Mouse (Mus musculus) liver, postnatal 0 days (tissue): Measurements from ENCODE around the gene Avpr1a. TPM values are rescaled to one million over a fixed set of nuclear protein-coding genes. Genes with fewer than 3 reads are reported as not detected.

ENCODE experiments used
- ATAC-seq: fragments of 200-750 bp; cut with Nextera tagmentation; 2 replicates; pipeline ENCODE4 v1.8.0; 2017; ENCODE audit warnings: mild to moderate bottlenecking, moderate library complexity
- DNase-seq: peaks from one replicate; pipeline ENCODE4 v3.0.0-alpha.2; 2016
- H3K27ac ChIP-seq: fragments of 300-500 bp; sonication (generic); 2 replicates; pipeline ENCODE4 v1.5.1; 2014; ENCODE audit warnings: antibody characterized with exemption, moderate library complexity, mild to moderate bottlenecking, low read depth
- H3K27me3 ChIP-seq: fragments of 300-500 bp; sonication (generic); 2 replicates; pipeline ENCODE4 v1.6.1; 2014; ENCODE audit warnings: low read length, control low read depth, mixed read lengths; ENCODE audit not compliant: insufficient read depth
- H3K36me3 ChIP-seq: fragments of 300-500 bp; sonication (generic); replicated peaks from 2 replicates; pipeline ENCODE4 v1.6.1; 2014; ENCODE audit warnings: mild to moderate bottlenecking, control low read depth, low read length, moderate library complexity, mixed read lengths; ENCODE audit not compliant: insufficient read depth
- H3K4me1 ChIP-seq: fragments of 300-500 bp; sonication (generic); 2 replicates; pipeline ENCODE4 v1.6.1; 2014; ENCODE audit warnings: antibody characterized with exemption, mild to moderate bottlenecking, control low read depth; ENCODE audit not compliant: insufficient read depth
- H3K4me2 ChIP-seq: fragments of 300-500 bp; sonication (generic); 2 replicates; pipeline ENCODE4 v1.6.1; 2014; ENCODE audit warnings: low read depth, mild to moderate bottlenecking, low read length, moderate library complexity, mixed read lengths
- H3K4me3 ChIP-seq: fragments of 300-500 bp; sonication (generic); 2 replicates; pipeline ENCODE4 v1.5.1; 2014; ENCODE audit warnings: low read depth, low read length
- H3K9ac ChIP-seq: fragments of 300-500 bp; sonication (generic); replicated peaks from 2 replicates; pipeline ENCODE4 v1.6.1; 2014; ENCODE audit warnings: mild to moderate bottlenecking, moderate library complexity
- H3K9me3 ChIP-seq: fragments of 300-500 bp; sonication (generic); 2 replicates; pipeline ENCODE4 v1.6.1; 2016; ENCODE audit warnings: mild to moderate bottlenecking, control low read depth, low read length, mixed read lengths
- CTCF ChIP-seq: sonication (generic); IDR thresholded peaks from 2 replicates; pipeline ENCODE4 v1.5.1; 2016; ENCODE audit warnings: antibody characterized with exemption, low read depth
- EP300 ChIP-seq: IDR thresholded peaks from 2 replicates; pipeline ENCODE4 v1.6.1; 2016; ENCODE audit warnings: antibody characterized with exemption, low read depth, mild to moderate bottlenecking
- WGBS: fragments of 180-500 bp; shearing (Covaris S2); extraction: QIAGEN DNeasy Blood & Tissue Kit; methylation state at CpG from one replicate; pipeline ENCODE4 v1.1.7; 2014; ENCODE audit not compliant: insufficient replicate concordance; 5-methylcytosine and 5-hydroxymethylcytosine counted together
- polyA plus RNA-seq: library from polyadenylated mRNA; unstranded; fragments of >200 nt; fragmentation: Nextera tagmentation; extraction: Ambion mirVana; gene quantifications from 2 replicates; pipeline ENCODE4 v1.2.1, GENCODE M21; 2015

The Avpr1a gene
- polyA plus RNA-seq, 1 experiment from 2014 or later = 11.0 TPM

DNA sequence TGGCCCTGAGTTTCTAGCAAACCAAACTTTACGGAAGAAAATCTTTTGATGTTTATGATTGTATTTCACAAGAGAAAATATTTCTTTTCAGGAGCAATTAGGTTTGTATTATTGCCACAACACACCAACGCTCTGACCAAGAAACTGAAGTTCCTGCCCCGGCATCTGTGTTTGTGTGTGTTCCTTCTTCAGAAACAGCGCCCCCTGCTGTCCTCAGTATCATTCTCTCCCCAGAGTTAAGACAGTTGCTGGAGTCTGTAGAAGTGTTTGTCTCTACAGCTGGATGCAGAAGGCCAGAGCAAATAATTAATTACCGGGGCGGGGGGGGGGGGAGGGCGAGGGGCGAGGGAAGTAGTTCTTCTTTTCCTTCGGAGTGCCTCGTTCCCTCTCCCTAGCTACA is 1.0 kb upstream of the Avpr1a start:
- WGBS = 27% methylated on average over 6 of the region's 10 CpGs
- no peak overlapping the region for H3K9ac ChIP-seq
- H3K27me3 ChIP-seq = peaks cover 17% of the 10 kb centered on the region
- DNase-seq (peak; percentile 75), ATAC-seq (0 out of 2 replicates have a peak, but pooled peaks have one; percentile 31)
- H3K36me3 ChIP-seq = no peaks in the 10 kb centered on the region
- H3K27ac ChIP-seq = no peak overlapping the region
- peak; percentile 76 for TF ChIP-seq CTCF
- TF ChIP-seq EP300 = no peak
- H3K9me3 ChIP-seq = no peaks in the 10 kb centered on the region
- H3K4me2 ChIP-seq = peak overlapping the region; percentile 63
- no peaks in the 10 kb centered on the region for H3K4me1 ChIP-seq
- no peak overlapping the region for H3K4me3 ChIP-seq

DNA sequence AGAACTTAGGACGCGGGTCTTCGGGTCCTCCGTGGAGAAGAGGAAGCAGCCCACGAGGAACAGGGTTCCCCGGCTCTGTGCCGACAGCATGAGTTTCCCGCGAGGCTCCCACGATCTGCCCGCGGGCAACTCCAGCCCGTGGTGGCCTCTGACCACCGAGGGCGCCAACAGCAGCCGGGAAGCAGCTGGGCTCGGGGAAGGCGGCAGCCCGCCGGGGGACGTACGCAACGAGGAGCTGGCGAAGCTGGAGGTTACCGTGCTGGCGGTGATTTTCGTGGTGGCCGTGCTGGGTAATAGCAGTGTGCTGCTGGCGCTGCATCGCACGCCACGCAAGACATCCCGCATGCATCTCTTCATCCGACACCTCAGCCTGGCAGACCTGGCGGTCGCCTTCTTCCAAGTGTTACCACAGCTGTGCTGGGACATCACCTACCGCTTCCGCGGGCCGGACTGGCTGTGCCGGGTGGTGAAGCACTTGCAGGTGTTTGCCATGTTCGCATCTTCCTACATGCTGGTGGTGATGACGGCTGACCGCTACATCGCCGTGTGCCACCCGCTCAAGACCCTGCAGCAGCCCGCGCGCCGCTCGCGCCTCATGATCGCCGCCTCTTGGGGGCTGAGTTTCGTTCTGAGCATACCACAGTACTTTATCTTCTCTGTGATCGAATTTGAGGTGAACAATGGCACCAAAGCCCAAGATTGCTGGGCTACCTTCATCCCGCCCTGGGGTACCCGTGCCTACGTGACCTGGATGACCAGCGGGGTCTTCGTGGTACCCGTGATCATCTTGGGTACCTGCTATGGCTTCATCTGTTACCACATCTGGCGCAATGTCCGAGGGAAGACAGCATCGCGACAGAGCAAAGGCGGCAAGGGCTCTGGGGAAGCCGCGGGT is 665 bp downstream of the Avpr1a start:
- Histone ChIP-seq H3K27me3 (peaks cover 17% of the 10 kb centered on the region), H3K9me3 (no peaks in the 10 kb centered on the region), H3K9ac (peak overlapping the region; percentile 55), H3K27ac (0 out of 2 replicates have a peak overlapping the region, but pooled peaks have one; percentile 6), H3K4me2 (peak overlapping the region; percentile 63), H3K36me3 (no peaks in the 10 kb centered on the region), H3K4me1 (no peaks in the 10 kb centered on the region), H3K4me3 (peak overlapping the region; percentile 52)
- peak; percentile 24; the same call in 1 of the 2 replicates for TF ChIP-seq CTCF
- TF ChIP-seq EP300 = no peak
- ATAC-seq (peak; percentile 50), DNase-seq (peak; percentile 40)
- 1% methylated on average over 69 of the region's 70 CpGs for WGBS

DNA sequence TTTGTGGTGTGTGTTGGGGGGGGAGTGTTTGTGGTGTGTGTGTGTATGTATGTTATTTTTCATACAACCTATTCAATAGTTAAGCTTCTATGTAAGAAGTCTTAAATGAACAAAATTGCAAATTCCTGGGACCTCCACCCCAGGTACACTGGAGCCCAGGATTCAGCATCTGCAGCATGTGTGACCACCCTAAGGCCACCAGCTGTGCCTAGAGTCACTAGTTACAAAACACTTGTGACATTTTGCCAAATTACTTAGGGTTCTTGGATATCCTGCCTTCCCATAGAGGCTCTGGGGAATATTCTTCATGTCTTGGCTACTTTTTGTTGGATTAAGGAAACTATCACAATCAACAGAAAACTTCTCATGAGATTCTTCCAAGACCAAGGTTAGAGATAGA is 1.6 kb downstream of the Avpr1a start:
- Histone ChIP-seq H3K9me3 (no peaks in the 10 kb centered on the region), H3K36me3 (no peaks in the 10 kb centered on the region), H3K27ac (no peak overlapping the region), H3K9ac (no peak overlapping the region), H3K4me2 (peak overlapping the region; percentile 63), H3K4me3 (peak overlapping the region; percentile 52), H3K27me3 (peaks cover 17% of the 10 kb centered on the region), H3K4me1 (no peaks in the 10 kb centered on the region)
- no peak for DNase-seq
- TF ChIP-seq CTCF (no peak), EP300 (no peak)
- no peak for ATAC-seq

DNA sequence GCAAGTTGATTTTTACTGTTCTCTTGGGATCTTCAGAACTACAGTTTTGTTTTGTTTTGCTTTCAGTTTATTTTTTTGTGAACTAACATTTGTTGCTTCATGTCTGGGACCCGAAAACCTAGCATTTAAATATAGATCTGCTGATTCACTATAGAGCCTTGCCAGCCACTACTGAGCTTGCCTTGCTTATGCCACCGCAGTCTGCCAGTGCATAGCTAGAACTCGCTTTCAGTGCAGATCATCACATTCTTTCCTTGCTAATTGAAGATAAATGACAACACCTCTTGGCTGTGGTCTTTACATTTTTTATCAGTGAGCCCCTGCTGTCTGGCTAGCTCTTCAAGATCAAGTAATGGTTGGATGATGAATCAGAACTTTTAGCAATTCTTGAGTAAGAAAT is 5.2 kb downstream of the Avpr1a start:
- TF ChIP-seq EP300 (no peak), CTCF (no peak)
- no peak for ATAC-seq
- no peak overlapping the region; the same call in 1 of the 2 replicates for H3K27ac ChIP-seq

DNA sequence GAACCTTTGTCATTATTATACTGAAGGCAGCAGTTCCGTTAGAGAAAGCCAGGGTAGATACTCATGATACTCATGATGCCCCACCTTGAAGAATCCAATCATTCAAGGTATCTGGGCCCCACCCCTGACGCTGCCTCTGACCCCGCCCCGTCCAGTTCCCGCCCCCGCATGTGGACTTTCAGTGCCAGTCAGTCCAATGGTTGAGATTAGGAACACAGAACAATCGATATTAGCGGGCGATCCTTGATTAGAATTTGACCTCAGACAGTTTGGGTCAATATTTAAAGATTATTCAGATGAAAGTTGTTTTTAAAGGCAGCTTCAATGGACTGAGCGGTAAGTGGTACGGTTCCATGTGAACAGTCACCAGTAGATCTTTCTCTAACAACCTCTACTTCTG is 7.5 kb downstream of the Avpr1a start:
- Histone ChIP-seq H3K36me3 (no peaks in the 10 kb centered on the region), H3K9ac (no peak overlapping the region), H3K4me3 (no peak overlapping the region), H3K27me3 (no peaks in the 10 kb centered on the region), H3K4me1 (no peaks in the 10 kb centered on the region), H3K4me2 (no peak overlapping the region), H3K9me3 (no peaks in the 10 kb centered on the region), H3K27ac (peak overlapping the region; percentile 75)
- TF ChIP-seq EP300 = peak; percentile 67
- TF ChIP-seq CTCF = no peak
- peak; percentile 67 for DNase-seq
- ATAC-seq = peak; percentile 91
- WGBS = 70% methylated on average over 11 of the region's 11 CpGs

More for the DNA sequence above, 5.2 kb downstream of the Avpr1a start:
- no peak overlapping the region for H3K4me3 ChIP-seq
- H3K4me1 ChIP-seq = no peaks in the 10 kb centered on the region
- no peak overlapping the region for H3K4me2 ChIP-seq
- DNase-seq = no peak
- H3K27me3 ChIP-seq = peaks cover 11% of the 10 kb centered on the region
- WGBS = 43% methylated on average over 3 of the region's 3 CpGs
- no peak overlapping the region for H3K9ac ChIP-seq
- H3K36me3 ChIP-seq = no peaks in the 10 kb centered on the region
- H3K9me3 ChIP-seq = no peaks in the 10 kb centered on the region

DNA sequence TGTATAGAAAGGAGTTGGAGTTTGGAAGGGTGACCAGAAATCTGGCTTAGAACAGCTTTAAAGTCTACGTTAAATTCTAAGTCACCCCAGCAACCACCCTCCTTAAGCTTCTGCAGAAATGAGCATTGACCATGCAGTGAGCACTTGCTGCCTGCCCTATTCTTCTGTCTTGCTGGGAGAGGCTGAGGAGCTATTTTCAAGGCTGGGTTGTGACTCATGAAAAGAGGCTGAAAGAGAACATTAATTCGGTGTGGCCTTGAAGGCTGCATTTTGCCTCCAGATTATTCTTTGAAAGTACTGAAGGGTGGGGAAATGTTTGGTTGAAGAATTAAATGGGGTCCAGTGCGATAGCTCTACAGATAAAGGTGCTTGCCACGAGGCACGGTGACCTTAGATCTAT is 28.5 kb downstream of the Avpr1a start:
- TF ChIP-seq CTCF = no peak
- TF ChIP-seq EP300 = no peak
- no peak overlapping the region for H3K9ac ChIP-seq
- no peak overlapping the region for H3K4me3 ChIP-seq
- no peaks in the 10 kb centered on the region for H3K4me1 ChIP-seq
- WGBS = 77% methylated on average over 5 of the region's 5 CpGs
- H3K9me3 ChIP-seq = no peaks in the 10 kb centered on the region
- H3K36me3 ChIP-seq = no peaks in the 10 kb centered on the region
- H3K27me3 ChIP-seq = no peaks in the 10 kb centered on the region
- ATAC-seq (no peak), DNase-seq (no peak)
- no peak overlapping the region for H3K27ac ChIP-seq
- no peak overlapping the region for H3K4me2 ChIP-seq
